Mouse (Mus musculus) lung, embryonic 14.5 days (tissue): Measurements from ENCODE around the gene Zfp382. TPM values are rescaled to one million over a fixed set of nuclear protein-coding genes. Genes with fewer than 3 reads are reported as not detected.

ENCODE experiments used
- ATAC-seq: fragments of 200-750 bp; cut with Nextera tagmentation; 2 replicates; pipeline ENCODE4 v1.8.0; 2017; ENCODE audit warnings: mild to moderate bottlenecking, moderate TSS enrichment, moderate library complexity; ENCODE audit not compliant: insufficient read depth
- DNase-seq: peaks from one replicate; pipeline ENCODE4 v3.0.0-alpha.2; 2015
- H3K27ac ChIP-seq: fragments of 300-500 bp; sonication (generic); 2 replicates; pipeline ENCODE4 v1.5.1; 2014; ENCODE audit warnings: low read depth, mild to moderate bottlenecking, moderate library complexity
- H3K27me3 ChIP-seq: fragments of 300-500 bp; sonication (generic); 2 replicates; pipeline ENCODE4 v1.6.1; 2014; ENCODE audit warnings: low read length, control low read depth; ENCODE audit not compliant: insufficient read depth
- H3K36me3 ChIP-seq: fragments of 300-500 bp; sonication (generic); 2 replicates; pipeline ENCODE4 v1.6.1; 2014; ENCODE audit warnings: control low read depth; ENCODE audit not compliant: insufficient read depth
- H3K4me1 ChIP-seq: fragments of 300-500 bp; sonication (generic); 2 replicates; pipeline ENCODE4 v1.6.1; 2014; ENCODE audit warnings: antibody characterized with exemption, control low read depth; ENCODE audit not compliant: insufficient read depth
- H3K4me2 ChIP-seq: fragments of 300-500 bp; sonication (generic); 2 replicates; pipeline ENCODE4 v1.6.1; 2014; ENCODE audit warnings: mild to moderate bottlenecking
- H3K4me3 ChIP-seq: fragments of 300-500 bp; sonication (generic); 2 replicates; pipeline ENCODE4 v1.5.1; 2014; ENCODE audit warnings: low read depth, low read length
- H3K9ac ChIP-seq: fragments of 300-500 bp; sonication (generic); 2 replicates; pipeline ENCODE4 v1.6.1; 2014
- H3K9me3 ChIP-seq: fragments of 300-500 bp; sonication (generic); 2 replicates; pipeline ENCODE4 v1.6.1; 2016; ENCODE audit warnings: low read depth, low read length, control low read depth
- CTCF ChIP-seq: IDR thresholded peaks from 2 replicates; pipeline ENCODE4 v1.5.1; 2016; ENCODE audit warnings: antibody characterized with exemption, low read depth
- WGBS: fragments of 180-500 bp; shearing (Covaris S2); extraction: QIAGEN DNeasy Blood & Tissue Kit; methylation state at CpG from one replicate; pipeline ENCODE4 v1.1.7; 2014; 5-methylcytosine and 5-hydroxymethylcytosine counted together
- microRNA-seq: library from miRNA; unstranded; fragments of <30 nt; microRNA quantifications from one replicate; pipeline ENCODE4, GENCODE M21; 2016; ENCODE audit warnings: borderline number of aligned reads
- polyA plus RNA-seq: library from polyadenylated mRNA; unstranded; fragments of >200 nt; fragmentation: Nextera tagmentation; extraction: Ambion mirVana; gene quantifications from 2 replicates; pipeline ENCODE4 v1.2.1, GENCODE M21; 2014

Zfp382 gene
- polyA plus RNA-seq, 1 experiment from 2014 or later, result 8.1 TPM

DNA sequence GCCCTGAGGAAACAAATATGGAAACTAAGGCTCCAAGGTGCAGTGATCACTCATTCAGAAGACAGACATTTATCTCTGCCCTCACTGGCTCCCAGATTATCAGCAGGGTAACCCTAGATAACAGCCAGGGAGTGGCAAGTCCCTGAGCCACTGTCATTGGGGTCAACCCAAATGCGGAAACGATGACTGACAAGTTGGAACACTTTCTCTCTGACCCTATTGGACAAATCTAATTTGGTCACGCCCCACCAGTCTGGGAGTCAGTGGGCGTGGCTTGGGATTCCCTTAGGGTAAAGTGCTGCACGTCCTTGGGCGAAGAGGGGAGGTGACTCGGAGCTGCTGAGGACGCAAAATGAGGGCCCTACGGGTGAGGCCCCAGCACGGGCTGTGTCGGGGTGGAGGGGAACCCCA is 62.1 kb downstream of the Zfp382 start, which contains the start of gene Cox7a1:
Cox7a1 (plus strand) TSS at position 266 of the 411 bp plus-strand sequence.
- peak; percentile 89 for DNase-seq
- 0 out of 2 replicates have a peak within 1 kb of the TSS, but pooled peaks have one; percentile 21 for H3K9ac ChIP-seq
- TF ChIP-seq CTCF, result no peak
- no peak within 1 kb of the TSS; the same call in 1 of the 2 replicates for H3K27ac ChIP-seq
- peak; percentile 76 for ATAC-seq
- no peaks in the 10 kb centered on the region for H3K9me3 ChIP-seq
- H3K4me1 ChIP-seq, result no peaks in the 10 kb centered on the region
- peak within 1 kb of the TSS; percentile 62 for H3K4me2 ChIP-seq
- H3K27me3 ChIP-seq, result no peaks in the 10 kb centered on the region
- H3K4me3 ChIP-seq, result peak within 1 kb of the TSS; percentile 20; the same call in 1 of the 2 replicates
- WGBS, result 1% methylated on average over 11 of the region's 11 CpGs
- peaks cover 35% of the 10 kb centered on the region for H3K36me3 ChIP-seq

Small RNAs within 50 kb of the gene (microRNA-seq; reads per million reads assigned to microRNA genes)
- not detected for gene Gm23368

Other genes starting within 250 kb of the Zfp382 start
- 11.3 and 12.6 TPM in 2 replicates for gene Zfp27, start 215.4 kb upstream of the Zfp382 start, polyA plus RNA-seq
- 4.6 and 5.7 TPM in 2 replicates for gene Zfp383, start 213.7 kb upstream of the Zfp382 start, polyA plus RNA-seq
- gene Zfp74, start 167.9 kb upstream of the Zfp382 start, polyA plus RNA-seq, result 12.4 and 13.2 TPM in 2 replicates
- 18.5 and 21.0 TPM in 2 replicates for gene Zfp568, start 138.0 kb upstream of the Zfp382 start, polyA plus RNA-seq
- gene Zfp14, start 70.6 kb upstream of the Zfp382 start, polyA plus RNA-seq, result 3.8 and 4.2 TPM in 2 replicates
- gene Zfp82, start 49.0 kb upstream of the Zfp382 start, polyA plus RNA-seq, result 4.5 and 5.1 TPM in 2 replicates
- gene Gm26920, start 31.5 kb upstream of the Zfp382 start, polyA plus RNA-seq, result 1.7 and 2.0 TPM in 2 replicates
- 10.3 and 10.9 TPM in 2 replicates for gene Zfp566, start 31.4 kb upstream of the Zfp382 start, polyA plus RNA-seq
- 120 and 128 TPM in 2 replicates for gene Zfp260, start 27.2 kb upstream of the Zfp382 start, polyA plus RNA-seq
- 16.8 and 17.0 TPM in 2 replicates for gene Zfp146, start 47.8 kb downstream of the Zfp382 start, polyA plus RNA-seq
- 4.5 and 8.0 TPM in 2 replicates for gene Cox7a1, start 62.2 kb downstream of the Zfp382 start, polyA plus RNA-seq
- gene Capns1, start 76.9 kb downstream of the Zfp382 start, polyA plus RNA-seq, result 78.3 and 80.3 TPM in 2 replicates
- 187 and 192 TPM in 2 replicates for gene Polr2i, start 110.0 kb downstream of the Zfp382 start, polyA plus RNA-seq
- 175 and 182 TPM in 2 replicates for gene Tbcb, start 110.3 kb downstream of the Zfp382 start, polyA plus RNA-seq
- 0.26 TPM in 1 of 2 replicates, not detected in the other for gene Ovol3, start 113.8 kb downstream of the Zfp382 start, polyA plus RNA-seq
- gene Thap8, start 158.2 kb downstream of the Zfp382 start, polyA plus RNA-seq, result 0.26 and 0.30 TPM in 2 replicates
- 16.3 and 17.1 TPM in 2 replicates for gene Wdr62, start 158.5 kb downstream of the Zfp382 start, polyA plus RNA-seq
- 31.1 and 41.9 TPM in 2 replicates for gene Clip3, start 169.8 kb downstream of the Zfp382 start, polyA plus RNA-seq
- 72.1 and 73.1 TPM in 2 replicates for gene Alkbh6, start 186.8 kb downstream of the Zfp382 start, polyA plus RNA-seq
- gene Syne4, start 192.9 kb downstream of the Zfp382 start, polyA plus RNA-seq, result 21.9 and 23.2 TPM in 2 replicates
- gene E130208F15Rik, start 199.8 kb downstream of the Zfp382 start, polyA plus RNA-seq, result not detected in 2 replicates
- 21.3 and 22.7 TPM in 2 replicates for gene Sdhaf1, start 202.0 kb downstream of the Zfp382 start, polyA plus RNA-seq
- 3.4 and 3.7 TPM in 2 replicates for gene Lrfn3, start 240.8 kb downstream of the Zfp382 start, polyA plus RNA-seq